Mouse (Mus musculus) spleen, postnatal 36 days (tissue): ENCODE data around the gene Calm4.

ENCODE experiments used
- DNase-seq, 2 experiments: peaks; one replicate each; pipeline ENCODE4 v3.0.0; 2022; ENCODE audit warnings: low spot score in 2 of 2, mixed read lengths in 1 of 2

Gene Calm4

GRCm38 (mm10) chr13:3861251-3861650, 23.7 kb downstream of the Calm4 start:
- no peak for DNase-seq

DNA sequence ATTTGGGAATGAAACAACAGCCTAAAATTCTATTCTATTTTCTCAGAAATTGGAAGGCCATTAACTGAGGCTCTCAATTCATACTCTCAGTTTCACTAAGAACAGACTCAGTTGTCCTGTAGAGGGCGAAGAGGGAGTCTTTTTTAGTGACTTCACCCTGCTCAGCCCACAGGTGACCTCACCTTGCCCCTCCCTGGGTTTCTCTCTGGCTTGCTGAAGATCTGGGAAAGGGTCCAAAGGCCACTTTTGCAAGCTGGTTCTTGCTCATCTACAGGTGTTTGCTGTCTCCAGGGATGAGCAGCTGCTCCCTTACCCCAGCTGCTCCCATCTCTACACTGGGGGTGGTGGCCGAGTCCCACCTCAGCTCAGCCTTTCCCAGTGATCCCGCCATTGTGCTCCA, 24.8 kb downstream of the Calm4 start:
- no peak for DNase-seq

DNA sequence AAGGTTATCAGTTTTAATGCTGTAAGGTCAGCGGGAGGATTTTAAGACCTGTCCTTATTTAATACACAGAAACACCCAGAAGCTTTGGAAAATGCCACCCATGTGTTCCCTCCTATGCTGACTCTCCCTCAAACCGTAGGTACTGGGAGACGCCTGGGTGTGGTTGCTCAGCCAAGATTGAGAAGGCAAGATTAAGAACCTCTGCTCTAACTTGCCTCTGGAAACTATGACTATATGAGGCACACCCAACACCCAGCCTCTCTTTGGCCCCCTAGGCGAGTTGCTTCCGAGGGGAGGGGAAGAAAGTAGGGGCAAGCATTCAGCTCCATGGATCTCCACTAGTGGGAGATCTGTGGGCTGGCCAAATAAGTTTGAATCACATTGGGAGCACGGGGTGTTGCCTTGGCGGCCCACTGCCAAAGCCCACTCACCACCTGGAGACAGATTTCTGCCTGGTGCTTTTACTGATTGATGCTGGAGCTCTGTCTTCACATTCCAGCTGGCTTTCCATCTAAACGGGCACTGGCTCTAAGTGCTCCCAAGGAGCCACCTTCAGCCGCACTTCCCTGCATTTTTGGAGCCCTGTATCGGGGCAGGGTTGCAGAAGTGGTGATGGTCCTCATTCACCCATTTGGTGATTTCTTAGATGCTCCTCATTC, 25.5 kb downstream of the Calm4 start:
- DNase-seq, result peak in 1 of 2 experiments; percentile 13

GRCm38 (mm10) chr13:3865648-3866354, 28.2 kb downstream of the Calm4 start:
- DNase-seq, result no peak

- no peak for DNase-seq
Observed at GRCm38 (mm10) chr13:3866355-3867052, 28.9 kb downstream of the Calm4 start.

DNA sequence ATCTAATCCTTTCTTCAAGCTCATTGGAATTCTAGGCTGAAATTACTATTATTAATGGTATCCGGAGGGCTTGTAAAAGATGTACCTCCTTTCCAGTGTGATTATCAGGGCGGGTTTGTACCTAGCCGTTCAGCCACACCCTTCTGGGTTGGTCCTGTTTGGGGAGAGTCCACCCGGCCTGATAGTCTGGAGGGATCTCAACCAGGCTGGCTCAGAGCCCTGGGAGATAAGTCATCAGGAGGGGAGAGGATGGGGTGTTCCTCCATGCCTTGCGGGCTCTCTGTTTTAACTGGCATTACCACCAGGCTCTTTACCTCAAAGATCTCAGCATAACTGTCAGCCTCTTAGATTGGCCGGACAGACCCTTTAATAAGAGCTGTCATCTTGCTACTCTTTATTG, 29.6 kb downstream of the Calm4 start:
- peak; percentile 45 to 64 for DNase-seq

- no peak for DNase-seq
Observed at GRCm38 (mm10) chr13:3869901-3870300, 32.3 kb downstream of the Calm4 start.

GRCm38 (mm10) chr13:3872832-3873231, 35.3 kb downstream of the Calm4 start:
- DNase-seq, result no peak

- no peak for DNase-seq
Observed at GRCm38 (mm10) chr13:3876448-3876847, 38.9 kb downstream of the Calm4 start.

GRCm38 (mm10) chr13:3877185-3877584, 39.6 kb downstream of the Calm4 start:
- DNase-seq, result no peak

DNA sequence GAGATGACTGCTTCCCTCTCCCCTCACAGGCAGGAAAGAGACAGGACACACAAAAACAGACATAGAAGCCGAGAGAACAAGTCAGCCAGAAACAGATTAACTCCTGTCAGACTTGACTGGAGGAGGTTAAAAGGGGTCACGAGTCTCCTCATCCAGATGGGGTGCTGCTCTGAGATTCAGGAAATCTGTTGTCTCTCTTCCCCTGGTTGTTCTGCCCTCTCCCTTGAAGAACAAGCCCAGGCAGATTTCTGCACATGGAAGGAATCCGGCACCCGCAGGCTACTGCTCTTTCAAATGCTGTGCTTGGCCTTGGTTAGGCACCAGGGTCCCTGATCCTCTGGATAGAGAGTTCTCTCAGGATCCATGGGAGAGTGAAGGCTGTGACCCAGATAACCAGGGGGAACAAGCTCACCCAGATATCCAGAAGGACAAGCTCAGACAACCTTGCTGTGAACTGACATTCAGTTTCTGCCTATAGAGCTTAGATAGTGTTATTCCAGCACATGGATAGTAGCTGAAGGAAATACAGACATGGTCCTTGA, 40.2 kb downstream of the Calm4 start:
- DNase-seq, result no peak

DNA sequence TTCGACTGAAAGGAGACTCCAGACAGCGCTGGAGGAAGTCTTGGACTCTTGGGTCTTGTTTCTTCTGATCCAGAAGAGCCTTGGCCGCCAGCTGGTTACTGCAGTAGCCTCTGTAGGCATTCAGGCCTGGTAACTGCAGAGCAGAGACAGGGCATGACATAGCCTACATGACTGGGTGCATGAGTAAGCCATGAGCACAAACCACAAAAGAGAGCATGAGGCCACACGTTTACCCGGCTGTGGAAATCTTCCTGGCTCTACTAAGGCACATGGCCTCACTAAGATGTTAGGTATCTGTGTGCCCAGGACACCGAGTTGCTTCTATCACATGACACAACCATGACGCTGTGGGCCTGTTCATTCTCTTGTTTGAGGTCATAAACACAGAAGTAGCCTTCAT, 49.1 kb downstream of the Calm4 start:
- DNase-seq, result no peak
